Mouse (Mus musculus) kidney, adult 2 months (tissue): ENCODE data around the gene Pls3.

Source experiments
- CTCF ChIP-seq: fragments of 200-500 bp; conservative IDR thresholded peaks from 2 replicates; pipeline ENCODE4 v1.5.1; 2011; ENCODE audit warnings: low read depth, mild to moderate bottlenecking, control low read depth, low read length, moderate library complexity, mixed read lengths; ENCODE audit not compliant: insufficient read depth, insufficient read length
- POLR2A ChIP-seq: fragments of 200-500 bp; IDR thresholded peaks from one replicate; pipeline ENCODE4 v1.6.1; 2011; ENCODE audit warnings: low read depth, low read length, control low read depth

GRCm38 (mm10) chrX:75854294-75854693, 20.7 kb downstream of the Pls3 start:
- TF ChIP-seq CTCF (no peak), POLR2A (no peak)
